Mouse (Mus musculus) embryonic fibroblast, embryonic 13.5 days (primary cell): ENCODE measurements around the gene Cdc42se1. TPM values are rescaled to one million over a fixed set of nuclear protein-coding genes. Genes with fewer than 3 reads are reported as not detected.

Experiments used
- H3K27ac ChIP-seq: 2 replicates; pipeline ENCODE4 v1.5.1; 2012; ENCODE audit warnings: low read length, control low read depth, inconsistent platforms; ENCODE audit not compliant: insufficient read depth
- H3K4me1 ChIP-seq: 2 replicates; pipeline ENCODE4 v1.6.1; 2011; ENCODE audit warnings: low read length; ENCODE audit not compliant: control insufficient read depth, insufficient read depth
- H3K4me3 ChIP-seq: 2 replicates; pipeline ENCODE4 v1.5.1; 2011; ENCODE audit warnings: mild to moderate bottlenecking, control low read depth, low read length; ENCODE audit not compliant: insufficient read depth
- CTCF ChIP-seq: IDR thresholded peaks from 2 replicates; pipeline ENCODE4 v1.5.1; 2011; ENCODE audit warnings: mild to moderate bottlenecking, control low read depth, low read length, moderate library complexity, borderline replicate concordance; ENCODE audit not compliant: insufficient read depth
- POLR2A ChIP-seq: IDR thresholded peaks from 2 replicates; pipeline ENCODE4 v1.6.1; 2011; ENCODE audit warnings: low read depth, mild to moderate bottlenecking, control low read depth, low read length, moderate library complexity
- polyA plus RNA-seq: library from polyadenylated mRNA; stranded (reverse); fragments of >200 nt; gene quantifications from 2 replicates; pipeline ENCODE4 v1.2.4, GENCODE M21; 2011; ENCODE audit warnings: low read depth; ENCODE audit not compliant: missing spikeins, insufficient read length

Gene Cdc42se1
- polyA plus RNA-seq, 1 experiment = 67.4 TPM

GRCm38 (mm10) chr3:95270766-95271364, 42.3 kb downstream of the Cdc42se1 start:
- no peak overlapping the region for H3K27ac ChIP-seq
- H3K4me1 ChIP-seq = no peaks in the 10 kb centered on the region
- no peak overlapping the region for H3K4me3 ChIP-seq

GRCm38 (mm10) chr3:95273471-95273870, 44.9 kb downstream of the Cdc42se1 start:
- no peak overlapping the region for H3K27ac ChIP-seq
- no peaks in the 10 kb centered on the region; the same call in 1 of the 2 replicates for H3K4me1 ChIP-seq
- H3K4me3 ChIP-seq = no peak overlapping the region
- TF ChIP-seq POLR2A = no peak
- TF ChIP-seq CTCF = no peak

More at GRCm38 (mm10) chr3:95270766-95271364, 42.3 kb downstream of the Cdc42se1 start:
- TF ChIP-seq CTCF (no peak), POLR2A (no peak)

- TF ChIP-seq CTCF = no peak
- no peak for TF ChIP-seq POLR2A
- Histone ChIP-seq H3K4me1 (no peaks in the 10 kb centered on the region; the same call in 1 of the 2 replicates), H3K27ac (no peak overlapping the region), H3K4me3 (no peak overlapping the region)
Observed at GRCm38 (mm10) chr3:95274453-95274852, 45.9 kb downstream of the Cdc42se1 start.

- TF ChIP-seq POLR2A (no peak), CTCF (no peak)
- no peaks in the 10 kb centered on the region; the same call in 1 of the 2 replicates for H3K4me1 ChIP-seq
- H3K4me3 ChIP-seq = no peak overlapping the region
- H3K27ac ChIP-seq = no peak overlapping the region
Observed at GRCm38 (mm10) chr3:95275161-95275560, 46.6 kb downstream of the Cdc42se1 start.

GRCm38 (mm10) chr3:95276428-95276934, 47.9 kb downstream of the Cdc42se1 start:
- no peak for TF ChIP-seq POLR2A
- no peak for TF ChIP-seq CTCF
- Histone ChIP-seq H3K4me1 (no peaks in the 10 kb centered on the region; the same call in 1 of the 2 replicates), H3K27ac (no peak overlapping the region), H3K4me3 (no peak overlapping the region)

- H3K4me1 ChIP-seq = no peaks in the 10 kb centered on the region; the same call in 1 of the 2 replicates
- TF ChIP-seq CTCF (no peak), POLR2A (no peak)
- no peak overlapping the region for H3K4me3 ChIP-seq
- no peak overlapping the region for H3K27ac ChIP-seq
Observed at GRCm38 (mm10) chr3:95277149-95277551, 48.6 kb downstream of the Cdc42se1 start.

- TF ChIP-seq POLR2A (0 out of 2 replicates have a peak, but pooled peaks have one; percentile 20), CTCF (no peak)
- peak overlapping the region; percentile 96 for H3K4me3 ChIP-seq
- no peaks in the 10 kb centered on the region; the same call in 1 of the 2 replicates for H3K4me1 ChIP-seq
- peak overlapping the region; percentile 49 for H3K27ac ChIP-seq
Observed at GRCm38 (mm10) chr3:95280747-95281146, 52.2 kb downstream of the Cdc42se1 start.

GRCm38 (mm10) chr3:95281216-95282126, 52.9 kb downstream of the Cdc42se1 start, which contains the start of the genes Mindy1 and Prune1:
Mindy1 (plus strand) TSS chr3:95281345.
Prune1 (minus strand) TSS chr3:95282076.
- Histone ChIP-seq H3K27ac (peak within 1 kb of the TSS; percentile 97), H3K4me1 (no peaks in the 10 kb centered on the region; the same call in 1 of the 2 replicates), H3K4me3 (peak within 1 kb of the TSS; percentile 96)
- TF ChIP-seq POLR2A = peak; percentile 80
- no peak for TF ChIP-seq CTCF

- TF ChIP-seq POLR2A (no peak), CTCF (no peak)
- Histone ChIP-seq H3K4me1 (no peaks in the 10 kb centered on the region; the same call in 1 of the 2 replicates), H3K27ac (peak overlapping the region; percentile 97), H3K4me3 (peak overlapping the region; percentile 75)
Observed at GRCm38 (mm10) chr3:95282381-95282864, 53.9 kb downstream of the Cdc42se1 start.
